In genomic region chr8:10785801-10786200, GRCm38 (mm10) we compare ENCODE assay signal across 25 mouse cellular contexts.
DNase-seq lines count a peak whose midpoint lies in the region; ATAC-seq and TF ChIP-seq lines count a peak whose summit lies in the region.
"Had no signal": no experiment of that assay in that cellular context is flagged by ENCODE, and none has a peak within 500 bp of the region (broad histone marks: within the 10 kb centered on the region; RNA-seq: fewer than 3 reads in every experiment).

No protein-coding gene starts in this region.

- no peak for ATAC-seq in forebrain, postnatal 0 days
- no peak for ATAC-seq in midbrain, embryonic 16.5 days
- ATAC-seq in midbrain, embryonic 13.5 days: no peak
- no peak for ATAC-seq in granulocyte monocyte progenitor cell, adult 5-6 weeks (replicated peaks; ENCODE audit: poor library complexity, severe bottlenecking)
- ATAC-seq: CD4-positive, CD25-positive, alpha-beta regulatory T cell, adult 4 months; forebrain, embryonic 13.5 days; intestine, embryonic 16.5 days had no signal

- H3K4me1 ChIP-seq in forebrain, postnatal 0 days (ENCODE audit: insufficient read depth): peaks cover 6% of the 10 kb centered on the region; the same call in 1 of the 2 replicates
- peaks cover 17% of the 10 kb centered on the region for H3K4me1 ChIP-seq in forebrain, embryonic 10.5 days
- H3K4me1 ChIP-seq in midbrain, embryonic 16.5 days (ENCODE audit: control insufficient read depth, insufficient read depth, low read length): peaks cover 12% of the 10 kb centered on the region
- peaks cover 10% of the 10 kb centered on the region; the same call in 1 of the 2 replicates for H3K4me1 ChIP-seq in midbrain, embryonic 13.5 days (replicated peaks)
- H3K4me1 ChIP-seq: embryonic facial prominence, embryonic 12.5 days; heart, embryonic 15.5 days; liver, embryonic 15.5 days had no signal

- TF ChIP-seq CTCF in forebrain, postnatal 0 days (IDR thresholded peaks at IDR 0.05; ENCODE audit: low read depth): no peak
- TF ChIP-seq CTCF in layer of hippocampus, adult 2 months (conservative IDR thresholded peaks at IDR 0.05): no peak

- no peaks in the 10 kb centered on the region for H3K36me3 ChIP-seq in forebrain, postnatal 0 days (ENCODE audit: insufficient read depth)
- H3K36me3 ChIP-seq in forebrain, embryonic 10.5 days (replicated peaks): no peaks in the 10 kb centered on the region
- H3K36me3 ChIP-seq in midbrain, embryonic 16.5 days (ENCODE audit: control insufficient read depth, insufficient read depth, low read length): no peaks in the 10 kb centered on the region
- no peaks in the 10 kb centered on the region for H3K36me3 ChIP-seq in midbrain, embryonic 13.5 days
- H3K36me3 ChIP-seq: embryonic facial prominence, embryonic 12.5 days; heart, embryonic 15.5 days; hindbrain, embryonic 13.5 days; limb, embryonic 12.5 days; liver, embryonic 15.5 days had no signal

- no peaks in the 10 kb centered on the region for H3K9me3 ChIP-seq in forebrain, postnatal 0 days (ENCODE audit: low read length)
- H3K9me3 ChIP-seq in forebrain, embryonic 10.5 days: no peaks in the 10 kb centered on the region
- H3K9me3 ChIP-seq in midbrain, embryonic 16.5 days (replicated peaks; ENCODE audit: control insufficient read depth, low read length, poor library complexity, severe bottlenecking): no peaks in the 10 kb centered on the region
- no peaks in the 10 kb centered on the region for H3K9me3 ChIP-seq in midbrain, embryonic 13.5 days
- H3K9me3 ChIP-seq: embryonic facial prominence, embryonic 12.5 days; forebrain, embryonic 13.5 days; heart, embryonic 15.5 days; hindbrain, embryonic 13.5 days; limb, embryonic 12.5 days; liver, embryonic 15.5 days had no signal

- H3K4me2 ChIP-seq in forebrain, postnatal 0 days (ENCODE audit: low read depth): no peak overlapping the region
- no peak overlapping the region for H3K4me2 ChIP-seq in midbrain, embryonic 16.5 days (ENCODE audit: low read length)
- no peak overlapping the region for H3K4me2 ChIP-seq in midbrain, embryonic 13.5 days (replicated peaks)
- H3K4me2 ChIP-seq: embryonic facial prominence, embryonic 12.5 days; forebrain, embryonic 13.5 days; heart, embryonic 15.5 days; hindbrain, embryonic 13.5 days; limb, embryonic 12.5 days; liver, embryonic 15.5 days; lung, embryonic 14.5 days had no signal

- no peaks in the 10 kb centered on the region for H3K27me3 ChIP-seq in forebrain, postnatal 0 days (ENCODE audit: insufficient read depth, low read length)
- 0 out of 2 replicates have a peak, but pooled peaks cover 5% of the 10 kb centered on the region for H3K27me3 ChIP-seq in forebrain, embryonic 10.5 days (ENCODE audit: poor library complexity, severe bottlenecking)
- no peaks in the 10 kb centered on the region for H3K27me3 ChIP-seq in midbrain, embryonic 16.5 days (ENCODE audit: control insufficient read depth, insufficient read depth, low read depth, low read length)
- no peaks in the 10 kb centered on the region for H3K27me3 ChIP-seq in midbrain, embryonic 13.5 days
- H3K27me3 ChIP-seq: embryonic facial prominence, embryonic 12.5 days; forebrain, embryonic 13.5 days; heart, embryonic 15.5 days; hindbrain, embryonic 13.5 days; limb, embryonic 12.5 days; liver, embryonic 15.5 days had no signal

- DNase-seq in forebrain, postnatal 0 days: no peak
- no peak for DNase-seq in forebrain, embryonic 10.5 days (ENCODE audit: extremely low spot score, low spot score)
- no peak for DNase-seq in layer of hippocampus, adult 2 months (ENCODE audit: low spot score in 2 of 2)
- no peak for DNase-seq in layer of hippocampus, adult 9-11 months
- DNase-seq: cerebellum, adult 8-10 months; cerebellum, postnatal 25 days; kidney, adult 8-10 months; kidney, postnatal 14 days; lung, embryonic 14.5 days; thymus, adult 2 months; thymus, postnatal 4 days had no signal

- H3K4me3 ChIP-seq in forebrain, postnatal 0 days (ENCODE audit: low read depth, low read length): no peak overlapping the region
- H3K4me3 ChIP-seq in forebrain, embryonic 10.5 days: no peak overlapping the region
- H3K4me3 ChIP-seq in layer of hippocampus, adult 2 months: no peak overlapping the region
- no peak overlapping the region for H3K4me3 ChIP-seq in midbrain, embryonic 16.5 days (ENCODE audit: low read depth, low read length)
- H3K4me3 ChIP-seq in midbrain, embryonic 13.5 days (replicated peaks): no peak overlapping the region
- H3K4me3 ChIP-seq: embryonic facial prominence, embryonic 12.5 days; erythroblast, embryonic 14.5 days; forebrain, embryonic 13.5 days; heart, embryonic 15.5 days; hindbrain, embryonic 13.5 days; left cerebral cortex, adult 2 months; limb, embryonic 12.5 days; liver, embryonic 15.5 days had no signal

- H3K9ac ChIP-seq in forebrain, postnatal 0 days: no peak overlapping the region
- H3K9ac ChIP-seq in midbrain, embryonic 16.5 days (ENCODE audit: low read depth, low read length): no peak overlapping the region
- H3K9ac ChIP-seq in midbrain, embryonic 13.5 days (replicated peaks): no peak overlapping the region
- H3K9ac ChIP-seq: embryonic facial prominence, embryonic 12.5 days; forebrain, embryonic 13.5 days; heart, embryonic 15.5 days; hindbrain, embryonic 13.5 days; limb, embryonic 12.5 days; liver, embryonic 15.5 days; lung, embryonic 14.5 days had no signal

- WGBS in forebrain, postnatal 0 days: 70% methylated on average over 4 of the region's 4 CpGs
- WGBS in forebrain, embryonic 10.5 days: 84% methylated on average over 4 of the region's 4 CpGs
- WGBS in midbrain, embryonic 16.5 days: 56% methylated on average over 4 of the region's 4 CpGs
- 72% methylated on average over 4 of the region's 4 CpGs for WGBS in midbrain, embryonic 13.5 days

- 0 out of 2 replicates have a peak overlapping the region, but pooled peaks have one; percentile 4 for H3K27ac ChIP-seq in forebrain, postnatal 0 days (ENCODE audit: low read depth, low read length)
- no peak overlapping the region for H3K27ac ChIP-seq in forebrain, embryonic 10.5 days
- H3K27ac ChIP-seq in layer of hippocampus, adult 2 months: 0 out of 2 replicates have a peak overlapping the region, but pooled peaks have one; percentile 53
- H3K27ac ChIP-seq in midbrain, embryonic 16.5 days (ENCODE audit: low read length): peak overlapping the region; percentile 40; the same call in 1 of the 2 replicates
- no peak overlapping the region for H3K27ac ChIP-seq in midbrain, embryonic 13.5 days
- H3K27ac ChIP-seq: embryonic facial prominence, embryonic 12.5 days; forebrain, embryonic 13.5 days; heart, embryonic 15.5 days; hindbrain, embryonic 13.5 days; left cerebral cortex, adult 2 months; limb, embryonic 12.5 days; liver, embryonic 15.5 days; macrophage had no signal

Comparison
In these comparisons a context has a peak if more than half of its experiments do, and no peak if none do; other contexts are left out.
1. H3K27ac ChIP-seq: peak in forebrain, postnatal 0 days (single experiment), layer of hippocampus, adult 2 months (single experiment) and midbrain, embryonic 16.5 days (single experiment); none in forebrain, embryonic 10.5 days (single experiment) and midbrain, embryonic 13.5 days (single experiment).